Mouse (Mus musculus) kidney, adult 2 months (tissue): ENCODE measurements around the gene Preb. TPM values are rescaled to one million over a fixed set of nuclear protein-coding genes. Genes with fewer than 3 reads are reported as not detected.

Source experiments
- DNase-seq: peaks from one replicate; pipeline ENCODE4 v3.0.0; 2021
- H3K27ac ChIP-seq: fragments of 200-500 bp; 2 replicates; pipeline ENCODE4 v1.5.1; 2012; ENCODE audit warnings: low read depth, low read length, control low read depth, inconsistent platforms; ENCODE audit not compliant: insufficient read depth
- H3K27me3 ChIP-seq: fragments of 200-500 bp; replicated peaks from 2 replicates; pipeline ENCODE4 v1.6.1; 2012; ENCODE audit warnings: mild to moderate bottlenecking, moderate library complexity, low read length, inconsistent platforms; ENCODE audit not compliant: control insufficient read depth, insufficient read depth
- H3K36me3 ChIP-seq: fragments of 200-500 bp; 2 replicates; pipeline ENCODE4 v1.6.1; 2012; ENCODE audit warnings: mild to moderate bottlenecking, moderate library complexity, low read length, inconsistent platforms; ENCODE audit not compliant: control insufficient read depth, insufficient read depth
- H3K4me1 ChIP-seq: fragments of 200-500 bp; 2 replicates; pipeline ENCODE4 v1.6.1; 2011; ENCODE audit warnings: low read length; ENCODE audit not compliant: control insufficient read depth, insufficient read depth
- H3K4me3 ChIP-seq: fragments of 200-500 bp; 2 replicates; pipeline ENCODE4 v1.5.1; 2011; ENCODE audit warnings: mild to moderate bottlenecking, low read depth, low read length, control low read depth; ENCODE audit not compliant: insufficient read depth
- CTCF ChIP-seq: fragments of 200-500 bp; conservative IDR thresholded peaks from 2 replicates; pipeline ENCODE4 v1.5.1; 2011; ENCODE audit warnings: low read depth, mild to moderate bottlenecking, control low read depth, low read length, moderate library complexity, mixed read lengths; ENCODE audit not compliant: insufficient read depth, insufficient read length
- POLR2A ChIP-seq: fragments of 200-500 bp; IDR thresholded peaks from one replicate; pipeline ENCODE4 v1.6.1; 2011; ENCODE audit warnings: low read depth, low read length, control low read depth
- WGBS: fragments of 180-500 bp; shearing (Covaris S2); methylation state at CpG from one replicate; pipeline ENCODE4 v1.1.7; 2018; 5-methylcytosine and 5-hydroxymethylcytosine counted together
- polyA plus RNA-seq: library from polyadenylated mRNA; depleted of rRNA; stranded (reverse); fragments of >200 nt; gene quantifications from 2 replicates; pipeline ENCODE4 v1.2.3, GENCODE M21; 2012

Gene Preb
- polyA plus RNA-seq, 1 experiment = 346 TPM

DNA sequence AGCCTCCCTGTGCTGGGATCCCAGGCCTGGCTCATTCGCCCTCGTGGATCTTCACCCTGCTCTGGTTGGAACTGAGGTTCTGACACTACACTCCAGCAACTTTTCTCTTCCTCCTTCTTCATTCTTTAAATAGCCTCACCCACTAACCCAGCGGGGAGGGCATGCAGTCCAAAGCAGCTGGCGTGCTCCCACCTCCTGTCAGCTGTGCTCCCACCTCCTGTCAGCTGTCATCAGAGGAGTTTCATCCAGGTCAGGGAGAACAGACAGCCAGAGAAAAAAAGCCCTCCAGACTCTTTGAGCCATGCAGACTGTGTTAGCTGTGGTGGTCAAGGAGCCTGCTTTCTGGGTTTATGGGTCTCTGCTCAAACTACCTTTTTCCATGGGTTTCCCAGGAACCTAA is 28.8 kb downstream of the Preb start:
- Histone ChIP-seq H3K4me1 (peaks cover 7% of the 10 kb centered on the region; the same call in 1 of the 2 replicates), H3K4me3 (no peak overlapping the region), H3K36me3 (no peaks in the 10 kb centered on the region), H3K27ac (no peak overlapping the region), H3K27me3 (no peaks in the 10 kb centered on the region)
- no peak for TF ChIP-seq CTCF
- no peak for TF ChIP-seq POLR2A
- no peak for DNase-seq
- 83% methylated on average over 4 of the region's 4 CpGs for WGBS

DNA sequence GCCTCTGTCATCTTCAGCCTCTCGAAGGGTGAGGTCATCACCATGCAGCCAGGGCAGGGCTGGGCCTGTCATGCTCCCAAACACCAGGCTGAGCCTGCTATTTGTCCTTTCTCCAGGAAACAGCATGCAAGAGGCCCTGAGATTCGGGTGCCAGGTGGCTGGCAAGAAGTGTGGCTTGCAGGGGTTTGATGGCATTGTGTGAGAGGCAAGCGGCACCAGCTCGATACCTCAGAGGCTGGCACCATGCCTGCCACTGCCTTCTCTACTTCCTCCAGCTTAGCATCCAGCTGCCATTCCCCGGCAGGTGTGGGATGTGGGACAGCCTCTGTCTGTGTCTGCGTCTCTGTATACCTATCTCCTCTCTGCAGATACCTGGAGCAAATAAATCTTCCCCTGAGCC is 29.3 kb downstream of the Preb start:
- no peak overlapping the region for H3K27ac ChIP-seq
- 74% methylated on average over 6 of the region's 6 CpGs for whole genome bisulfite sequencing
- H3K4me3 ChIP-seq = no peak overlapping the region
- H3K36me3 ChIP-seq = no peaks in the 10 kb centered on the region
- DNase-seq = no peak
- TF ChIP-seq CTCF (no peak), POLR2A (no peak)
- no peaks in the 10 kb centered on the region for H3K27me3 ChIP-seq
- H3K4me1 ChIP-seq = peaks cover 7% of the 10 kb centered on the region; the same call in 1 of the 2 replicates

GRCm38 (mm10) chr5:30930121-30930520 is 30.0 kb downstream of the Preb start:
- H3K27me3 ChIP-seq = no peaks in the 10 kb centered on the region
- peak; percentile 77 for DNase-seq
- WGBS = 37% methylated on average over 4 of the region's 4 CpGs
- TF ChIP-seq CTCF (peak; percentile 71), POLR2A (no peak)
- peaks cover 7% of the 10 kb centered on the region; the same call in 1 of the 2 replicates for H3K4me1 ChIP-seq
- no peak overlapping the region for H3K27ac ChIP-seq
- H3K36me3 ChIP-seq = no peaks in the 10 kb centered on the region
- H3K4me3 ChIP-seq = no peak overlapping the region

DNA sequence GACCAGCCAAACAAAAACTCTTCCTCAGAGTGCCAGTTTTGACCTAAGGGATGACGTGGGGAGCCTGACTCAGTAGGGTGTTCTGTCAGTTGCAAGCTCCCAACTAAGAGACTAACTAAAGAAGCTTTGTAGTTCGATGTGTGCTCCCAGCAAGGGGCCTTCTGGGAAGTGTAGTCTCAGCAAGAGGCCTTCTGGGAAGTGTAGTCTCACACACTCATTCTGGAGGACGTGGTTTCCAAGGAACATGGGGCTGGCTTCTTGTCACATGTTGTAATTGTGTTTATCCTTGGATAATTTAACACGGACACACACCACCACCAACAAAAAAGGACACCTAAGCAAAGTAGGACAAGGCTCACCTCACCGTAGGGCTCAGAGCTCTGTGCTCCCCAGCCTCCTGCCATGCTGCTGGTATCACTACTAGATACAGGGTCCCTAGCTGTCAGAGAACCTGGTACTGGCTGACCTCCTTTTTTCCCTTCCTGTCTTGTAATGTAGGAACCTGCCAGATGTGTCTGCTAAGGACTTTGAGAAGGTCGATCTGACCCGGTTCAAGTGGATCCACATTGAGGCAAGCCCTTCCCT is 32.1 kb downstream of the Preb start:
- WGBS = 37% methylated on average over 7 of the region's 7 CpGs
- H3K4me1 ChIP-seq = peaks cover 7% of the 10 kb centered on the region; the same call in 1 of the 2 replicates
- H3K27me3 ChIP-seq = no peaks in the 10 kb centered on the region
- no peak overlapping the region for H3K4me3 ChIP-seq
- peak; percentile 67 for DNase-seq
- no peak overlapping the region for H3K27ac ChIP-seq
- TF ChIP-seq CTCF = no peak
- TF ChIP-seq POLR2A = no peak
- no peaks in the 10 kb centered on the region for H3K36me3 ChIP-seq

GRCm38 (mm10) chr5:30926073-30926472 is 34.1 kb downstream of the Preb start:
- 52% methylated on average over 2 of the region's 2 CpGs for whole genome bisulfite sequencing
- Histone ChIP-seq H3K27me3 (no peaks in the 10 kb centered on the region), H3K4me3 (no peak overlapping the region), H3K27ac (peak overlapping the region; percentile 81), H3K36me3 (no peaks in the 10 kb centered on the region), H3K4me1 (peaks cover 8% of the 10 kb centered on the region; the same call in 1 of the 2 replicates)
- no peak for TF ChIP-seq POLR2A
- peak; percentile 94 for DNase-seq

DNA sequence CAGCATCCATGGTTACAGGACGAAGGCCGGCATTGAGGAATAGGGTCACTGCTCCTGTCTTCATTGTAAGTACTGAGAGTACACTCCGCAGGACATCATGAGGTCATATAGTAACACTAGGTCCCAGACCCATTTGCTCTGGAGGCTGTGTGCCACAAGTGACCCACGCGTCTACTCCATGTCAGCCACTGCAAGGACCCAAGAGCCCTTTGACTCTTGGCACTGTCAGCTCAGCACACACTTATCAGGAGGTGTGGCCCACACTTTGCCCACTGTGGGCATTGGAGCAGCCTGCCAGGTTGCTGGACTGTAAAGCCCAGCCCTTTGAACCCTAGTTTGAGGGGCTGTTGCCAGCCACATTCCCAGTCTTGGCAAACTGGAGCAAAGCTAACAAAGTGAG is 34.9 kb downstream of the Preb start:
- TF ChIP-seq POLR2A (no peak), CTCF (no peak)
- DNase-seq = peak; percentile 95
- WGBS = 58% methylated on average over 5 of the region's 5 CpGs
- no peaks in the 10 kb centered on the region for H3K36me3 ChIP-seq
- H3K27ac ChIP-seq = peak overlapping the region; percentile 55
- H3K4me1 ChIP-seq = peaks cover 12% of the 10 kb centered on the region; the same call in 1 of the 2 replicates
- H3K27me3 ChIP-seq = no peaks in the 10 kb centered on the region
- H3K4me3 ChIP-seq = no peak overlapping the region

DNA sequence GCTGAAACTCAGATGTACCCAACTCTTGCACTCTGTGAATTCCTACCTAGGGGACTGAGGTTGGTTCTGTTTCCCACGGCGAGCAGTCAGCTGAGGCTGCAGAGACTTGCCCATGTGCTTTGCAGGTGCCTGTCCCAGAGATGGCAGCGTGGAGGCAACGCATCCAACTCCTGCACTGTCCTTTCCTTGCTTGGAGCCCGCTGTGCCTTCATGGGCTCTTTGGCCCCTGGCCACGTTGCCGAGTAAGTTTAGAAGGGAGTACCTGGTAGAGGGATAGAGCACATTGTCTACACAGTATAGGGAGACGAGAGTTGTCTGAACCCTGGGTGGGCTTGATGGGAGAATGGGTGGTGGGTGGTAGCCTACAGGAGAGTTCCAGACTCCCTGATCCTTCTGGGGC is 35.5 kb downstream of the Preb start:
- H3K4me1 ChIP-seq = peaks cover 12% of the 10 kb centered on the region; the same call in 1 of the 2 replicates
- no peak for DNase-seq
- WGBS = 60% methylated on average over 8 of the region's 8 CpGs
- no peak overlapping the region for H3K4me3 ChIP-seq
- peak overlapping the region; percentile 55 for H3K27ac ChIP-seq
- no peaks in the 10 kb centered on the region for H3K27me3 ChIP-seq
- H3K36me3 ChIP-seq = no peaks in the 10 kb centered on the region
- TF ChIP-seq POLR2A (no peak), CTCF (no peak)
